Mouse (Mus musculus) heart, postnatal 25 days (tissue): ENCODE results near the gene Tdrd1. TPM values are rescaled to one million over a fixed set of nuclear protein-coding genes. Genes with fewer than 3 reads are reported as not detected.
A peak's percentile ranks its signal among the peaks of the same experiment; 100 is the strongest.
"Not testable (repeated sequence)": the region's sequence is repeated elsewhere in the genome, so short reads cannot be mapped to it uniquely, and the experiment has no call there.

Experiments
- DNase-seq: peaks from one replicate; pipeline ENCODE4 v3.0.0; 2022; ENCODE audit warnings: low spot score
- intact Hi-C: fragments of 180-260 bp; cut with DNase I; formaldehyde crosslinking; loops from one replicate; pipeline ENCODE4 v1.15.1; 2025
- total RNA-seq, 2 experiments: library from RNA; stranded (reverse); gene quantifications; 2 replicates each; pipeline ENCODE4 v1.2.3; 2021

The Tdrd1 gene
- total RNA-seq = under 1 TPM in 1 of 2 experiments, not detected in 1; 0.06 TPM

DNA sequence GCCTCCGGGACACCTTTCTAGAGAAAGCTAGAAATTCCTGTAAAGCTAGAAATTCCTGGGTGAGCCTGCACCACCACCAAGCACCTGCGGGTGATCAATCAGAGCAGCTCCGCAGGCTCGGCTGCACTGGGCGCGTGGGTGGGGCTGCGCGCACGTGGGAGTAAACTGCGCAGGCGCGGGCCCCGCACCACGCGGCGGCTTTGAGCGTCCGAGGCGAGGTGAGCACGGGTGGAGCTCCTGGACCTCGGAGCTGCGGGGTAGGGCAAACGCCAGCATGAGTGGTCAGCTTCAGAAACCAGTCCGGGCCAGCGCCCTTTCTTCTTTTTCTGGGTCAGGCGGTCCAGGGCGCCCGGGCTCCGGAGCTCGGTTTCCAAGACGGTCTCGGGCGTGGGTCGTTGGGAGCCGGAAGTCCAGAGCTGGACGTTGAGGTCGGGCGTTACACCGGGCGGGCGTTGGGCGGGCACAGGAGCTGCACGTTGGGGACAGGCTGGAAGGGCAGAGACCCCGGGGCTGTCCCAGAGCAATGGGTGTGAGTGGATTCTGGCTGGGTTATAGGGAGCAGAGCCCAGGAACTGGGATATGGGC lies at the start of gene Tdrd1:
Tdrd1 (plus strand) TSS at position 163 of the 585 bp plus-strand sequence.
- intact Hi-C loops = no loop called here
- DNase-seq = no peak

GRCm38 (mm10) chr19:56776719-56777382 lies 49.2 kb upstream of the Tdrd1 start:
- intact Hi-C loops = loop anchor here (2.0 to 5.0 kb wide), 3 partner anchors 50 to 355 kb away; no protein-coding TSS in a partner anchor
- DNase-seq = no peak

- intact Hi-C loops = loop anchor here (5.0 kb wide), 1 partner anchor 356 kb away; no protein-coding TSS in a partner anchor
- not testable (repeated sequence) for DNase-seq
These were observed 47.5 kb upstream of the Tdrd1 start for GRCm38 (mm10) chr19:56778532-56778931.

DNA sequence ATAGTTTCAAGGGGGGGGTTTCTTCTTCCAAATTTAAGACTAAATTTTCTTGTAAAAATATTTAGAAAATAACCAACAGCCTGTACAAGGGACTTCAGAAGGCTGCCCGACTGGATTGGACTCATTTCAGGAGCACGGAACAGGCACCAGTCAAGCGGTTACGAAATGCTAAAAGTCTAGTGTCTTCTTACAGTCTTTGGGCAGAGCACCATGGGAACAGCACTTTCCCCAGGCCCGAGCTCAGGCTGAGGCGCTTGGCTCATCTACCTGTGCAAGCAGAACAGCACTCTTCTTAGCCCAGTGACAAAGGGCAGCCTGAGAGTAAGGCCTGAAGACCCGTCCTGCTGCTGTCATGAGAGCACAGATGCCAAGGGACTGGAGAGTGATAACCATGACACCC lies 38.1 kb upstream of the Tdrd1 start:
- no peak for DNase-seq
- intact Hi-C loops = no loop called here

GRCm38 (mm10) chr19:56788952-56789351 lies 37.1 kb upstream of the Tdrd1 start:
- intact Hi-C loops = no loop called here
- no peak for DNase-seq

DNA sequence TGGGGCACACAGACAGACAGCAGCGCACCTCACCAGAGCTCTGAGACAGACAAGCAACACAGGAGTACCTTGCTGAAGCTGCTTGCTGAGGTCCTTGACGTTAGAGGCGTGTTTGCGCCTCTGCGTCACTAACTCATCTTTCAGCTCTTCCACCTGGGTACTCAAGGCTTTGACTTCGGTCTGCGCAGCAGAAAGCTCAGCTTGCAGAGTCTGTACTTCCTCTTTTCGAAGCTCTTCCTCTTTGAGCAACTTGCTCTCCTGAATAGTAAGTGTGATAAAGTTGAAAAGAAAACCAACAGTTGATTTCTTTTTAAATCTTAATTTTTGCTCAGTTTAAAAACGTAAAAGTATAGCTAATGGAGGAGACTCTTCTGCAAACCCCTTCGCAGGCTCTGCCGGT lies 28.6 kb upstream of the Tdrd1 start:
- intact Hi-C loops = no loop called here
- DNase-seq = no peak

DNA sequence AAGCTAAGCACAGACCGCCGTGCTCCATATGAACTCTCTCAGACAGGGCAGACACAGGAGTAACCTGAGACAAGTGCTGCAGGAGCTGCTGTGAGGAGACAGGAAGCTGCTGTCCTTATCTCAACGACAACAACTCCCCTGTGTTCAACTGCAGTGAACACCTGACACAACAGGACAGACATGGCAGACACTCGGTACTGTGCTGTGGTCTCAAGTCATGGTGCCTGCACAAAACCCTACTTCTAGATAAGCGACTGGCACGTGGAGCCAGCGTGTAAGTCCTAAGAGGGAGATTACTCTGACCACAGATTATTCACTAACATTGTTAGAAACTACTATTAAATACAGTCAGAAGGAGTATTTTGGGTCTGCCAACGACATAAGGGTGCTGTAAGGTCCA lies 25.8 kb upstream of the Tdrd1 start:
- intact Hi-C loops = no loop called here
- DNase-seq = no peak

GRCm38 (mm10) chr19:56800930-56801655 lies 24.9 kb upstream of the Tdrd1 start:
- intact Hi-C loops = no loop called here
- no peak for DNase-seq

DNA sequence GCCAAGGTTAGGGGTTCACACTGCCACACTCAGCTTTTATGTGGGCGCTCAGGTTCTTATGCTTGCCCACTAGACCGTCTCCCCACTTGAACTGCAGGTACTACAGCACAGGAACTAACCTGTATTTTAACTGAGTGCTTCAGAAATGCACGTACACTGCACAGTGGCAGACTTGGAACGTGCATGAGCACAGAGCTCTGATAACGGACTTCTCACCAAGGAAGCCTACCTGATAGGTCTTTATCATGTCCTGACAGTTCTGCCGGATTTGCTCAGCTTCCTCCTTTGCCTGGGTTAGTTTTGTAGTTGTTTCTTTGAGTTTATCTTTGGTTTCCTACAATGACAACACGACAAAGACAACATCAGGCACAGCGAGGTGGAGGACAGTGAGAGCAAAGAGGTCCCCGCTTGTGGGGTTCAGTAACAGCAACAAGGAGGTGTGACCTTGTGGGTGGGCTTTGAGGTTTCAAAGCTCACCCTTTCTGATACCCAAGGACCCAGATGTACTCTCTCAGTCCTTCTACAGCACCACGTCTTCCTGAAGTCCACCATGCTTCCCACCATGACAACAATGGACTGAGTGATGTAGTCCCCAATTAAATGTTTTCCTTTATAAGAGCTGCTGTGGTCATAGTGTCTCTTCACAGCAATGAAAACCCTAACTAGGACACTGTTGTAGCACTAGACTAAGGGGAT lies 24.2 kb upstream of the Tdrd1 start:
- intact Hi-C loops = no loop called here
- no peak for DNase-seq

- no peak for DNase-seq
- intact Hi-C loops = no loop called here
These were observed 23.7 kb upstream of the Tdrd1 start for GRCm38 (mm10) chr19:56802352-56802746.

DNA sequence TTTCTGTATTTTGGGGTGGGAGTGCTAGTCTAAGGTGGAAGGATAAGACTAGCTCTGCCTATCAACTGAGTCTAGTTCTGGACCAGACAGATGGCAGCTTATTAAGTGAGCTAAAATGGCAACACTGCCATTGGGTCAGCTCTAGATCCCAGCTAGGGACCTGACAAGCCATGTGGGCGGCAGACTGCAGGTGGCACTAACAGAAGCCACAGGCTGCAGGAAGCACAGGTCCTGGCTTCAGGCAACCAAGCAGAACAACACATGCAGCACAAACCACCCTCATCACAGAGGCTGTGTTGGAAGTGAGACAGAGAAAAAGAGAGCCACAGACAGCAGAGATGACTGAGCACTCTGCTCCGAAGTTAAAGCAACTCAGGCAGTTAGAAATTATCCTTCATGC lies 20.6 kb upstream of the Tdrd1 start:
- intact Hi-C loops = no loop called here
- no peak for DNase-seq

- DNase-seq = no peak
- intact Hi-C loops = no loop called here
These were observed 18.9 kb upstream of the Tdrd1 start for GRCm38 (mm10) chr19:56807122-56807521.

DNA sequence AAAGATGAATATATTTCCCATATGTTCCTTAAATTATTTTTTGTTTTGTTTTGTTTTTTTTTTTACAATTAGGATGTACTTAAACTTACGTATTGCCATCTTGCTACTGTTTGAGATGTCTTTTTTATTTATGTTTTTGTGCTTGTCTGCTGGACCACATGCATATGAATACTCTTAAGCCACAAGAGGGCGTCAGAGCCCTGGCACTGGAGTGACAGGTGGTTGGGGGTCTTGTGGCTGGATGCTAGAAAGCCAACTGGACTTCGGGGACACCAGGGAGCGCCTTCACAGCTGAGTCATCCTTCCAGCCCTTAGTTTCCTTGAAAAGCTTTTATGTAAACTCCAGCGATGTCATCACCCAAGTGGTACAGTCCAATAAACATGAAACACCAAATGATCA lies 17.2 kb upstream of the Tdrd1 start:
- DNase-seq = no peak
- intact Hi-C loops = no loop called here

GRCm38 (mm10) chr19:56810641-56811146 lies 15.3 kb upstream of the Tdrd1 start:
- intact Hi-C loops = loop anchor here (10.0 kb wide), 1 partner anchor 386 kb away; no protein-coding TSS in a partner anchor

DNA sequence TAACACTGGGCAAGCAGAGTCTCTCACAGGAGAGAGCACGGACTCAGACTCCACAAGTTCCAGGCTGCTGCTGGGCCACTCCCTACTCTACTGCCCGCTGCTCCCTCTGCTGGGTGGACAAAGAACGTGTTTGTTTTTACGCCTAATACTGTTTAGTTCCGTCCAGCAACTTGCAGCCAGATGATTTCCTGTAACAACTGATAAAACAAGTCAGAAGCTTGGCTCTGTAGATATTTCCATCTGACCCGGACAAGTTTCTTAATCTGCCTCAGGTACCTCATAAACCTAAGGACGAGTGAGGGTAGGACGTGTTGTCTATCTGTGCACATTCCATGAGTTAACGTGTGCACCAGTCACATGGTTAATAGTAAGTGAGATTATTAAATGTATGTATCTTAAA lies 14.4 kb upstream of the Tdrd1 start:
- intact Hi-C loops = loop anchor here (10.0 kb wide), 1 partner anchor 387 kb away; no protein-coding TSS in a partner anchor

More at GRCm38 (mm10) chr19:56810641-56811146, 15.3 kb upstream of the Tdrd1 start:
- DNase-seq = no peak

GRCm38 (mm10) chr19:56813360-56813759 lies 12.6 kb upstream of the Tdrd1 start:
- intact Hi-C loops = loop anchor here (10.0 kb wide), 1 partner anchor 389 kb away; no protein-coding TSS in a partner anchor
- DNase-seq = no peak

More for the DNA sequence above, 14.4 kb upstream of the Tdrd1 start:
- peak; percentile 47 for DNase-seq

DNA sequence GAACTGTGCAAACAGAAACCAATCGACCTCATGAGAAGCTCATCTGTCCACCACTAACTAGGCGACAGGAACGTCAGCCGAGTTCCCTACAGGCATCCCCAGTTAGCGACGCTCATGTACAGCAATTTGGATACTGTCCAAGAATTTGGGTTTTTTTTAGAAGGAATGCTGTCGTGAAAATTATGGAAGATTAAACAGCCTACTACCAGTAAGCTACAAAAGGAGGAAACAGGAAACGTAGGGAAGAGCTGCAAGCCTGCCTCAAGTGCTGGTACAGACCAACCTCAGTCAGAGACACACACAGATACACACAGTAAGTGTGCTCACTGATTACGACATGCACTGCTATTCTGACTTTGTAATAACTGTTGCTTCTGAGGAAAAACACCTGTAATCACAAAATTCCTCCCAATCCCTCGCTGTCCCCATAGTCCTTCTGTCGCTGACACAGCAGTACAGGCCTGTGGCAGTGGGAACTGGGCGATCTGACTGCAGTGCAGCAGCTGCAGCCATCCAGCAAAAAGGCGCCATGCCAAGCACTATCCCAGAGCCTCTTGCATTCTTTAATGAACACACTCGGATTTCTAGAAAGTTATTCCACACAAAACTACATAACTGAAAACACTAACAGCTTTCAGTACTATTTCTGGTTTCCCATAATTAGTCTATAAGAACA lies 8.0 kb upstream of the Tdrd1 start:
- no peak for DNase-seq
- intact Hi-C loops = loop anchor here (5.0 to 10.0 kb wide), 2 partner anchors 89 to 393 kb away; no protein-coding TSS in a partner anchor

GRCm38 (mm10) chr19:56821040-56821797 lies 4.8 kb upstream of the Tdrd1 start:
- no peak for DNase-seq
- intact Hi-C loops = no loop called here
